Mouse (Mus musculus): Measurements from ENCODE around the gene Entpd2. TPM values are rescaled to one million over a fixed set of nuclear protein-coding genes. Genes with fewer than 3 reads are reported as not detected.

Gene Entpd2
- polyA plus RNA-seq, 1 experiment = not detected

DNA sequence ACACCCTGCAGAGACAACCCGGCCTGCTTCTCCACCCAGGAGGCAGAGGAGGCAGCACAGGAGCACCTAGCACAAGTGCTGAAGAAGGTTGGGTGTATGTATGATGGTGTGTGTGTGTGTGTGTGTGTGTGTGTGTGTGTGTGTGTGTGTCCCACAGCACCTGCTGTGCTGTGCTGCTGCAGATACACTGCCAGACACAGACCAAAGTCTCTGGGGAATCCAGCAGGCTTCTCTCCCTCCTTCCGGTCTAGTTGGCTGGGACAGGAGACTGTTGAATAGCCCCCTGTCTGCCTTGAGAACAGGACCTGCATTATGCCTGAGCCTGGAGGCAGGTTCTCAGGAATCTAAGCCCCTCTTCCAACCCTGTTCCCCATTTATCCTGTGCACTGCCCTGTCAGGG, 22.2 kb upstream of the Entpd2 start:
- peak overlapping the region; percentile 79 for H3K4me3 ChIP-seq (ENCODE audit: insufficient read depth, poor library complexity, severe bottlenecking)
- peaks cover 3% of the 10 kb centered on the region for H3K79me3 ChIP-seq (ENCODE audit: low read depth)
- no peak for TF ChIP-seq USF1 (IDR thresholded peaks at IDR 0.05; ENCODE audit: low read depth)
- TF ChIP-seq FOSL1 (IDR thresholded peaks at IDR 0.05; ENCODE audit: insufficient read depth, low read length, poor library complexity, severe bottlenecking) = no peak
- no peak for TF ChIP-seq CTCF (IDR thresholded peaks at IDR 0.05; ENCODE audit: control insufficient read depth, insufficient read depth, insufficient read length)
- peak overlapping the region; percentile 75 for H3ac ChIP-seq (ENCODE audit: control insufficient read depth, insufficient read length, low read depth)
- H3K36me3 ChIP-seq (ENCODE audit: control insufficient read depth, insufficient read depth) = peaks cover 27% of the 10 kb centered on the region
- peaks cover 22% of the 10 kb centered on the region for H3K79me2 ChIP-seq (ENCODE audit: control insufficient read depth, insufficient read depth)
- no peaks in the 10 kb centered on the region for H3K27me3 ChIP-seq (ENCODE audit: control insufficient read depth, insufficient read depth, insufficient read length)

DNA sequence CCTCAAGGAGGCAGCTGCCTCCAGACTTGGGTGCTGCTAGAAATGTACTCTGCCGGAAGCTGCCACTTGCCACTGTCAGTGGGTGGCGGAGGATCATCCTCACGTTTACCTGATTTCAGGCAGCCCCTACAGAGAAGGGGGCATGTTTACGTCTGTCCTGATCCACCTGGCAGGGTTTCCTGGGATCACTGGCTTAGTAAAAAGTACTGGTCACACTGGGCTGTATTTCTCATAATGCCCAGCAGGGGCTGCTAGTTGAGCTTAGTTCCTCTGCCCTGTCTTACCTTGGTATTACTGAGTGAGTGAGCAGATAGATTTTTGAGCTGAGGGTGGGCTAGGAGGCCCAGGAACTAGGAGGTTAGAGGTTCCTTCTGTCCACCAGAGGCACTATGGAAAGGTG, 19.1 kb upstream of the Entpd2 start:
- H3K4me3 ChIP-seq (ENCODE audit: insufficient read depth, poor library complexity, severe bottlenecking) = no peak overlapping the region
- H3ac ChIP-seq (ENCODE audit: control insufficient read depth, insufficient read length, low read depth) = no peak overlapping the region
- peaks cover 30% of the 10 kb centered on the region for H3K36me3 ChIP-seq (ENCODE audit: control insufficient read depth, insufficient read depth)
- TF ChIP-seq MYOG (IDR thresholded peaks at IDR 0.05; ENCODE audit: control insufficient read depth, extremely low read depth, insufficient read length) (no peak), CTCF (IDR thresholded peaks at IDR 0.05; ENCODE audit: control insufficient read depth, insufficient read depth, insufficient read length) (peak; percentile 40), FOSL1 (IDR thresholded peaks at IDR 0.05; ENCODE audit: insufficient read depth, low read length, poor library complexity, severe bottlenecking) (no peak)
- H3K79me2 ChIP-seq (ENCODE audit: control insufficient read depth, insufficient read depth) = peaks cover 22% of the 10 kb centered on the region
- no peaks in the 10 kb centered on the region for H3K27me3 ChIP-seq (ENCODE audit: control insufficient read depth, insufficient read depth, insufficient read length)
- H3K79me3 ChIP-seq (ENCODE audit: low read depth) = peaks cover 3% of the 10 kb centered on the region

DNA sequence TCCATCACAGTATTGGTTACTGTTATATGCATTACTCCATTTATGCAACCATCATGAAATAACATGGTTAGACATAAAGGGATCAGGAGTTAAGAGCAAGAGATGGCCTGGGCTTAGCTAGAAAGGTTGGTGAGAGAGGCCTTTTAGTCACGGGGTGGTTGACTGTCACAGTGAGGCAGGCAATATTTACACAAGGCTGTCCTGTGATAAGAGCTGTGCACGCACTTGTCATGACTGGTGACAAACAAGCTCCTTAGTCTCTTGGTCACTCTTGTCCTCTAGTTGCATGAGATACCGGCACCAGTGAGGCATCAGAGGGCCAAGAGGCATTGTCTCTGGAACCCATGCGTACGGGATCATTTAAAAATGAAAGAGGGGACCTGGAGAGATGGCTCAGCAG, 11.2 kb upstream of the Entpd2 start:
- peaks cover 14% of the 10 kb centered on the region for H3K27me3 ChIP-seq (ENCODE audit: control insufficient read depth, insufficient read depth, insufficient read length)
- H3K36me3 ChIP-seq (ENCODE audit: control insufficient read depth, insufficient read depth) = no peaks in the 10 kb centered on the region
- H3K4me3 ChIP-seq (ENCODE audit: insufficient read depth, poor library complexity, severe bottlenecking) = no peak overlapping the region
- TF ChIP-seq CEBPB (IDR thresholded peaks at IDR 0.05; ENCODE audit: low read depth) (no peak), MYOG (IDR thresholded peaks at IDR 0.05; ENCODE audit: control insufficient read depth, extremely low read depth, insufficient read length) (no peak), CTCF (IDR thresholded peaks at IDR 0.05; ENCODE audit: control insufficient read depth, insufficient read depth, insufficient read length) (no peak), USF1 (IDR thresholded peaks at IDR 0.05; ENCODE audit: low read depth) (no peak), FOSL1 (IDR thresholded peaks at IDR 0.05; ENCODE audit: insufficient read depth, low read length, poor library complexity, severe bottlenecking) (no peak)
- no peaks in the 10 kb centered on the region for H3K79me2 ChIP-seq (ENCODE audit: control insufficient read depth, insufficient read depth)
- H3ac ChIP-seq (ENCODE audit: control insufficient read depth, insufficient read length, low read depth) = no peak overlapping the region
- no peaks in the 10 kb centered on the region for H3K79me3 ChIP-seq (ENCODE audit: low read depth)

DNA sequence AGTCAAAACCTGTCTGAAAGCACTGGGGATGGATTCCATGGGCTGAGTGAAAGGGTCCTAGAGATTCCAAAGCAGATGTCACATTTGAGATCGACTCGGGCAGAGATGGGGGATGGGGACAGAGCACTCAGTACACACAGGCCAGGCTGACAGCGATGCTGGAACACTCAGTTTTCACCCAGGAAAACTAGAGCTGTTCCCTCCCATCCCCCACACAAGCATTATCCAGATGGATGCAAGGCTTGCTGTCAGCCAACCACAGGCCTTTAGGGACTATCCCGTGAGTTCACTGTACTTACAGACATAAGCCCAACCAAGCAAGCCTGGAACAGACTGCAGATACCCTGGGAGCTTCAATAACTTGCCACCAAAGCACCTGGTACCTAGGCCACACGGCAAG, 4.4 kb upstream of the Entpd2 start:
- no peak overlapping the region for H3K4me3 ChIP-seq (ENCODE audit: insufficient read depth, poor library complexity, severe bottlenecking)
- no peak overlapping the region for H3ac ChIP-seq (ENCODE audit: control insufficient read depth, insufficient read length, low read depth)
- TF ChIP-seq CEBPB (IDR thresholded peaks at IDR 0.05; ENCODE audit: low read depth) = no peak
- TF ChIP-seq CTCF (IDR thresholded peaks at IDR 0.05; ENCODE audit: control insufficient read depth, insufficient read depth, insufficient read length) = no peak
- TF ChIP-seq USF1 (IDR thresholded peaks at IDR 0.05; ENCODE audit: low read depth) = no peak
- no peak for TF ChIP-seq MYOG (IDR thresholded peaks at IDR 0.05; ENCODE audit: control insufficient read depth, extremely low read depth, insufficient read length)
- TF ChIP-seq MYOD1 (IDR thresholded peaks at IDR 0.05; ENCODE audit: control insufficient read depth, insufficient read length, low read depth) = no peak
- no peak for TF ChIP-seq FOSL1 (IDR thresholded peaks at IDR 0.05; ENCODE audit: insufficient read depth, low read length, poor library complexity, severe bottlenecking)
- H3K79me2 ChIP-seq (ENCODE audit: control insufficient read depth, insufficient read depth) = no peaks in the 10 kb centered on the region
- H3K79me3 ChIP-seq (ENCODE audit: low read depth) = no peaks in the 10 kb centered on the region
- H3K27me3 ChIP-seq (ENCODE audit: control insufficient read depth, insufficient read depth, insufficient read length) = peaks cover 30% of the 10 kb centered on the region
- no peaks in the 10 kb centered on the region for H3K36me3 ChIP-seq (ENCODE audit: control insufficient read depth, insufficient read depth)

DNA sequence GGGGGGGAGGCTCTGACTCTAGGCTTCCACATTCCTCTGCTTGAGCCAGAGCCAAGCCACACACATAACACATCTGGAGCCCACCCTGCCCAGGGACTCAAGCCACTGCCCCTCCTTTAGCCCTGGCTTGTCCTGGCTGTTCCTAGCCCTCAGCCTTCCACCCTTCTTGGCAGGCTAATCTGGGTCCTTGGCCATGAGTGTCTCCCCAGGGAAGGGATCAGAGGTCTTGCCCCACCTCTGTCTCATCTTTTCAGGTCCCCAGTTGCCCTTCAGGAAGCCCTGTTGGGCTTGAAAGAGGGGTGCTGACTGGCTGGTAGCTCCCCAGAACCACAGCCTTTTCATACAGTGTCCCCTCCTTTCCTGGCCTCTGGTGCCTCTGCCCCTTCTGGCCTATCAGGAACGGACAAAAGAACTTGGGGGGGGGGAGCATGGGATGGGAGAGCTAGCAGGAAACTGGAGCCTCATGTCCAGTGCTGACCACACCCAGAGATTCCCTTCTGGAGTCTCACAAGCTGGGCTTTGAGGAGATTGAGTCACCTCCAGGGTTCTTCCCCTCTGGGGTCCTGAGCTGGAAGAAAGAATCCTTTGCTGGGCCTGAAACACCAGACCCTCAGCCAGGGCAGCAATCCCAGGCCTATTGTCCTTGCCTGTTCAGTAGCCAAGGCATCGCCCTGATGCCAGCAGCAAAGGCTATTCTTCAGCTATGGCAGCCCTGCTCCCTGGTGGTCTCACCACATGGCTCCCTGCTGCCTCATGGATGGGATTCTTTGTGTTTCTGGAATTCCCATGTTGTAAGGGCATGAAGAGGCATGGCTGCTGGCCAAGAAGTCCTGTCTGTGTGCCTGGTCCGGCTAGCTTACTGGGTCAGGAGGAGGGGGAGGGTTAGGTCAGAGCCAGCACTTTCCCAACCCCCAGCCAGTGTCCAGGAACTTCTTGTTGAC, 1.1 kb upstream of the Entpd2 start:
- peaks cover 54% of the 10 kb centered on the region for H3K27me3 ChIP-seq (ENCODE audit: control insufficient read depth, insufficient read depth, insufficient read length)
- H3K4me3 ChIP-seq (ENCODE audit: insufficient read depth, poor library complexity, severe bottlenecking) = no peak overlapping the region
- H3K36me3 ChIP-seq (ENCODE audit: control insufficient read depth, insufficient read depth) = no peaks in the 10 kb centered on the region
- no peaks in the 10 kb centered on the region for H3K79me2 ChIP-seq (ENCODE audit: control insufficient read depth, insufficient read depth)
- H3ac ChIP-seq (ENCODE audit: control insufficient read depth, insufficient read length, low read depth) = no peak overlapping the region
- H3K79me3 ChIP-seq (ENCODE audit: low read depth) = no peaks in the 10 kb centered on the region
- no peak for TF ChIP-seq USF1 (IDR thresholded peaks at IDR 0.05; ENCODE audit: low read depth)
- no peak for TF ChIP-seq FOSL1 (IDR thresholded peaks at IDR 0.05; ENCODE audit: insufficient read depth, low read length, poor library complexity, severe bottlenecking)
- TF ChIP-seq CTCF (IDR thresholded peaks at IDR 0.05; ENCODE audit: control insufficient read depth, insufficient read depth, insufficient read length) = no peak
- TF ChIP-seq CEBPB (IDR thresholded peaks at IDR 0.05; ENCODE audit: low read depth) = no peak
- no peak for TF ChIP-seq MYOD1 (IDR thresholded peaks at IDR 0.05; ENCODE audit: control insufficient read depth, insufficient read length, low read depth)
- no peak for TF ChIP-seq MYOG (IDR thresholded peaks at IDR 0.05; ENCODE audit: control insufficient read depth, extremely low read depth, insufficient read length)
- TF ChIP-seq MAX (IDR thresholded peaks at IDR 0.05) = no peak

DNA sequence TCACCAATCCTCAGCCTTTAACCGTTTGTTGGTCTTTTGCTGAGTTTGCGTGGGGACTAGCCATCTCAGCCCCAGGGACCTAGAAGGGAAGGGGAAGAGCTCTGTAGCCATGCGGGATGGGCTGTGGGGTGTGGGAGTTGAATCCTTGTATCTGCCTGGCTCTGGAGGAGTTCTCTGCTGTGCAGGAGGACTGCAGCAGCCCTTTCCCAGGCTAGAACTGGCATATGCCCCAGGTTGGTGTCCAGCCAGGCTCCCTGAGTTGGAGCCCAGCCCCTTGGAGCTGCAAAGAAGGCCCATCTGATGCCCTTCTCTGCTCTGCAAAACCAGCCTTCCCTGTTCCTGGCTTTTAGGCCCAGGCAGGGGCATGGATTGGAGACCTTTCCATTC, 916 bp downstream of the Entpd2 start:
- H3K79me3 ChIP-seq (ENCODE audit: low read depth) = no peaks in the 10 kb centered on the region
- TF ChIP-seq USF1 (IDR thresholded peaks at IDR 0.05; ENCODE audit: low read depth) = no peak
- no peak for TF ChIP-seq MYOG (IDR thresholded peaks at IDR 0.05; ENCODE audit: control insufficient read depth, extremely low read depth, insufficient read length)
- no peak for TF ChIP-seq CTCF (IDR thresholded peaks at IDR 0.05; ENCODE audit: control insufficient read depth, insufficient read depth, insufficient read length)
- no peak for TF ChIP-seq MYOD1 (IDR thresholded peaks at IDR 0.05; ENCODE audit: control insufficient read depth, insufficient read length, low read depth)
- TF ChIP-seq FOSL1 (IDR thresholded peaks at IDR 0.05; ENCODE audit: insufficient read depth, low read length, poor library complexity, severe bottlenecking) = no peak
- no peak for TF ChIP-seq CEBPB (IDR thresholded peaks at IDR 0.05; ENCODE audit: low read depth)
- TF ChIP-seq MAX (IDR thresholded peaks at IDR 0.05) = no peak
- H3K27me3 ChIP-seq (ENCODE audit: control insufficient read depth, insufficient read depth, insufficient read length) = peaks cover 61% of the 10 kb centered on the region
- no peak overlapping the region for H3ac ChIP-seq (ENCODE audit: control insufficient read depth, insufficient read length, low read depth)
- no peaks in the 10 kb centered on the region for H3K36me3 ChIP-seq (ENCODE audit: control insufficient read depth, insufficient read depth)
- no peaks in the 10 kb centered on the region for H3K79me2 ChIP-seq (ENCODE audit: control insufficient read depth, insufficient read depth)
- H3K4me3 ChIP-seq (ENCODE audit: insufficient read depth, poor library complexity, severe bottlenecking) = no peak overlapping the region

Data from C2C12 (cell line).